Mouse (Mus musculus): ENCODE data around the gene Tex12.

Tex12 gene

GRCm38 (mm10) chr9:50561145-50561917 lies at the start of gene Tex12:
Gene Tex12, minus strand, starts transcription at chr9:50561325.
- no peak for DNase-seq (ENCODE audit: low spot score in 2 of 2)

GRCm38 (mm10) chr9:50604338-50604737 lies 43.2 kb upstream of the Tex12 start:
- no peak for DNase-seq (ENCODE audit: low spot score in 2 of 2)

- no peak for DNase-seq (ENCODE audit: low spot score in 2 of 2)
Observed at GRCm38 (mm10) chr9:50603998-50604324, 42.8 kb upstream of the Tex12 start.

- DNase-seq (ENCODE audit: low spot score in 2 of 2) = peak; percentile 94 to 95
Observed at GRCm38 (mm10) chr9:50603189-50603997, 42.3 kb upstream of the Tex12 start, which contains the start of the genes Sdhd and Timm8b. Gene Sdhd, minus strand, starts transcription at chr9:50603812. Gene Timm8b, plus strand, starts transcription at chr9:50603910.

- DNase-seq (ENCODE audit: low spot score in 2 of 2) = no peak
Observed at GRCm38 (mm10) chr9:50602055-50602845, 41.1 kb upstream of the Tex12 start.

GRCm38 (mm10) chr9:50601536-50601935 lies 40.4 kb upstream of the Tex12 start:
- DNase-seq (ENCODE audit: low spot score in 2 of 2) = no peak

- no peak for DNase-seq (ENCODE audit: low spot score in 2 of 2)
Observed at GRCm38 (mm10) chr9:50596973-50597372, 35.8 kb upstream of the Tex12 start.

- DNase-seq (ENCODE audit: low spot score in 2 of 2) = no peak
Observed at GRCm38 (mm10) chr9:50594794-50595417, 33.8 kb upstream of the Tex12 start.

- DNase-seq (ENCODE audit: low spot score in 2 of 2) = peak; percentile 24 to 50
Observed at GRCm38 (mm10) chr9:50593544-50593943, 32.4 kb upstream of the Tex12 start.

- DNase-seq (ENCODE audit: low spot score in 2 of 2) = no peak
Observed at GRCm38 (mm10) chr9:50592955-50593354, 31.8 kb upstream of the Tex12 start.

- peak; percentile 11 to 36 for DNase-seq (ENCODE audit: low spot score in 2 of 2)
Observed at GRCm38 (mm10) chr9:50590856-50591518, 29.9 kb upstream of the Tex12 start.

GRCm38 (mm10) chr9:50586955-50587354 lies 25.8 kb upstream of the Tex12 start:
- DNase-seq (ENCODE audit: low spot score in 2 of 2) = no peak

GRCm38 (mm10) chr9:50585145-50585818 lies 24.2 kb upstream of the Tex12 start:
- no peak for DNase-seq (ENCODE audit: low spot score in 2 of 2)

- no peak for DNase-seq (ENCODE audit: low spot score in 2 of 2)
Observed at GRCm38 (mm10) chr9:50580370-50580769, 19.2 kb upstream of the Tex12 start.

GRCm38 (mm10) chr9:50569599-50570525 lies 8.7 kb upstream of the Tex12 start:
- no peak for DNase-seq (ENCODE audit: low spot score in 2 of 2)

- no peak for DNase-seq (ENCODE audit: low spot score in 2 of 2)
Observed at GRCm38 (mm10) chr9:50567881-50568280, 6.8 kb upstream of the Tex12 start.

- DNase-seq (ENCODE audit: low spot score in 2 of 2) = no peak
Observed at GRCm38 (mm10) chr9:50567372-50567771, 6.2 kb upstream of the Tex12 start.

- no peak for DNase-seq (ENCODE audit: low spot score in 2 of 2)
Observed at GRCm38 (mm10) chr9:50565940-50566339, 4.8 kb upstream of the Tex12 start.

- DNase-seq (ENCODE audit: low spot score in 2 of 2) = no peak
Observed at GRCm38 (mm10) chr9:50565173-50565572, 4.0 kb upstream of the Tex12 start.

All from spleen, postnatal 36 days (tissue).